Mouse (Mus musculus) intestine, embryonic 16.5 days (tissue): ENCODE results near the gene Bmf. TPM values are rescaled to one million over a fixed set of nuclear protein-coding genes. Genes with fewer than 3 reads are reported as not detected.
A peak's percentile ranks its signal among the peaks of the same experiment; 100 is the strongest.

ENCODE experiments used
- ATAC-seq: fragments of 200-750 bp; cut with Nextera tagmentation; 2 replicates; pipeline ENCODE4 v1.8.0; 2017; ENCODE audit warnings: moderate TSS enrichment, moderate library complexity
- H3K27ac ChIP-seq: fragments of 300-500 bp; sonication (generic); 2 replicates; pipeline ENCODE4 v1.5.1; 2014; ENCODE audit warnings: mild to moderate bottlenecking, low read length
- H3K27me3 ChIP-seq: fragments of 300-500 bp; sonication (generic); replicated peaks from 2 replicates; pipeline ENCODE4 v1.6.1; 2014; ENCODE audit warnings: low read length, control low read depth, mixed read lengths; ENCODE audit not compliant: control insufficient read depth, insufficient read depth
- H3K36me3 ChIP-seq: fragments of 300-500 bp; sonication (generic); 2 replicates; pipeline ENCODE4 v1.6.1; 2014; ENCODE audit warnings: low read length, control low read depth; ENCODE audit not compliant: control insufficient read depth, insufficient read depth
- H3K4me1 ChIP-seq: fragments of 300-500 bp; sonication (generic); 2 replicates; pipeline ENCODE4 v1.6.1; 2014; ENCODE audit warnings: low read length, control low read depth, mixed read lengths; ENCODE audit not compliant: control insufficient read depth, insufficient read depth
- H3K4me2 ChIP-seq: fragments of 300-500 bp; sonication (generic); 2 replicates; pipeline ENCODE4 v1.6.1; 2014; ENCODE audit warnings: low read depth, low read length, control low read depth
- H3K4me3 ChIP-seq: fragments of 300-500 bp; sonication (generic); 2 replicates; pipeline ENCODE4 v1.5.1; 2014; ENCODE audit warnings: mild to moderate bottlenecking, low read length
- H3K9ac ChIP-seq: fragments of 300-500 bp; sonication (generic); 2 replicates; pipeline ENCODE4 v1.6.1; 2014; ENCODE audit warnings: low read depth, low read length
- H3K9me3 ChIP-seq: fragments of 300-500 bp; sonication (generic); 2 replicates; pipeline ENCODE4 v1.6.1; 2016; ENCODE audit warnings: low read length, control low read depth; ENCODE audit not compliant: control insufficient read depth
- WGBS: fragments of 180-500 bp; shearing (Covaris S2); extraction: QIAGEN DNeasy Blood & Tissue Kit; methylation state at CpG from one replicate; pipeline ENCODE4 v1.1.7; 2014; 5-methylcytosine and 5-hydroxymethylcytosine counted together
- polyA plus RNA-seq: library from polyadenylated mRNA; unstranded; fragments of >200 nt; fragmentation: Nextera tagmentation; extraction: Ambion mirVana; gene quantifications from 2 replicates; pipeline ENCODE4 v1.2.1, GENCODE M21; 2015

Gene Bmf
- polyA plus RNA-seq, 1 experiment from 2014 or later, result 2.3 TPM

GRCm38 (mm10) chr2:118490241-118491091, 59.0 kb downstream of the Bmf start:
- H3K27ac ChIP-seq, result peak overlapping the region; percentile 64
- no peaks in the 10 kb centered on the region for H3K27me3 ChIP-seq
- no peaks in the 10 kb centered on the region for H3K36me3 ChIP-seq
- H3K4me1 ChIP-seq, result peaks cover 20% of the 10 kb centered on the region
- peak overlapping the region; percentile 36; the same call in 1 of the 2 replicates for H3K9ac ChIP-seq
- no peaks in the 10 kb centered on the region for H3K9me3 ChIP-seq
- peak; percentile 88 for ATAC-seq
- no peak overlapping the region for H3K4me3 ChIP-seq
- peak overlapping the region; percentile 23; the same call in 1 of the 2 replicates for H3K4me2 ChIP-seq
- 33% methylated on average over 12 of the region's 12 CpGs for WGBS

GRCm38 (mm10) chr2:118487806-118488205, 61.7 kb downstream of the Bmf start:
- Histone ChIP-seq H3K27ac (no peak overlapping the region), H3K9ac (no peak overlapping the region), H3K36me3 (no peaks in the 10 kb centered on the region), H3K4me2 (no peak overlapping the region), H3K27me3 (no peaks in the 10 kb centered on the region), H3K4me3 (no peak overlapping the region), H3K4me1 (peaks cover 20% of the 10 kb centered on the region), H3K9me3 (no peaks in the 10 kb centered on the region)
- no peak for ATAC-seq
- WGBS, result 77% methylated on average over 3 of the region's 3 CpGs

GRCm38 (mm10) chr2:118486933-118487332, 62.6 kb downstream of the Bmf start:
- H3K36me3 ChIP-seq, result no peaks in the 10 kb centered on the region
- no peak overlapping the region for H3K4me3 ChIP-seq
- no peaks in the 10 kb centered on the region for H3K9me3 ChIP-seq
- H3K4me1 ChIP-seq, result peaks cover 20% of the 10 kb centered on the region
- H3K4me2 ChIP-seq, result no peak overlapping the region
- ATAC-seq, result peak; percentile 23; the same call in 1 of the 2 replicates
- no peak overlapping the region for H3K27ac ChIP-seq
- H3K9ac ChIP-seq, result no peak overlapping the region
- no peaks in the 10 kb centered on the region for H3K27me3 ChIP-seq
- 17% methylated on average over 12 of the region's 12 CpGs for WGBS

- ATAC-seq, result no peak
- H3K4me2 ChIP-seq, result no peak overlapping the region
- no peaks in the 10 kb centered on the region for H3K36me3 ChIP-seq
- no peak overlapping the region for H3K4me3 ChIP-seq
- 78% methylated on average over 3 of the region's 3 CpGs for WGBS
- H3K4me1 ChIP-seq, result peaks cover 11% of the 10 kb centered on the region
- H3K27me3 ChIP-seq, result no peaks in the 10 kb centered on the region
- no peak overlapping the region for H3K27ac ChIP-seq
- no peaks in the 10 kb centered on the region for H3K9me3 ChIP-seq
- H3K9ac ChIP-seq, result no peak overlapping the region
Observed at GRCm38 (mm10) chr2:118485415-118485814, 64.1 kb downstream of the Bmf start.

- H3K27ac ChIP-seq, result no peak overlapping the region
- WGBS, result 83% methylated on average over 9 of the region's 9 CpGs
- H3K4me3 ChIP-seq, result no peak overlapping the region
- H3K9me3 ChIP-seq, result no peaks in the 10 kb centered on the region
- no peak overlapping the region for H3K9ac ChIP-seq
- ATAC-seq, result no peak
- 0 out of 2 replicates have a peak, but pooled peaks cover 6% of the 10 kb centered on the region for H3K4me1 ChIP-seq
- H3K4me2 ChIP-seq, result no peak overlapping the region
- no peaks in the 10 kb centered on the region for H3K27me3 ChIP-seq
- no peaks in the 10 kb centered on the region for H3K36me3 ChIP-seq
Observed at GRCm38 (mm10) chr2:118484386-118484898, 65.0 kb downstream of the Bmf start.

- 91% methylated on average over 5 of the region's 5 CpGs for WGBS
- no peaks in the 10 kb centered on the region for H3K36me3 ChIP-seq
- no peak for ATAC-seq
Observed at GRCm38 (mm10) chr2:118483032-118483431, 66.5 kb downstream of the Bmf start.

GRCm38 (mm10) chr2:118480886-118481285, 68.6 kb downstream of the Bmf start:
- 93% methylated on average over 7 of the region's 7 CpGs for WGBS
- Histone ChIP-seq H3K4me3 (no peak overlapping the region), H3K4me1 (peaks cover 9% of the 10 kb centered on the region; the same call in 1 of the 2 replicates), H3K36me3 (no peaks in the 10 kb centered on the region), H3K27ac (no peak overlapping the region), H3K9me3 (no peaks in the 10 kb centered on the region), H3K27me3 (no peaks in the 10 kb centered on the region), H3K9ac (no peak overlapping the region), H3K4me2 (no peak overlapping the region)
- no peak for ATAC-seq

More at GRCm38 (mm10) chr2:118483032-118483431, 66.5 kb downstream of the Bmf start:
- Histone ChIP-seq H3K27me3 (no peaks in the 10 kb centered on the region), H3K27ac (no peak overlapping the region), H3K9ac (no peak overlapping the region), H3K4me1 (peaks cover 12% of the 10 kb centered on the region; the same call in 1 of the 2 replicates), H3K4me3 (no peak overlapping the region), H3K9me3 (no peaks in the 10 kb centered on the region), H3K4me2 (no peak overlapping the region)

GRCm38 (mm10) chr2:118479550-118479909, 70.0 kb downstream of the Bmf start, which contains the start of gene Srp14:
TSS of gene Srp14 (minus strand) at chr2:118479711.
- ATAC-seq, result peak; percentile 96
- peak within 1 kb of the TSS; percentile 90 for H3K4me3 ChIP-seq
- H3K4me2 ChIP-seq, result peak within 1 kb of the TSS; percentile 82
- no peaks in the 10 kb centered on the region for H3K9me3 ChIP-seq
- H3K4me1 ChIP-seq, result peaks cover 9% of the 10 kb centered on the region; the same call in 1 of the 2 replicates
- H3K36me3 ChIP-seq, result no peaks in the 10 kb centered on the region
- WGBS, result under 1% methylated on average over 35 of the region's 35 CpGs
- H3K27me3 ChIP-seq, result no peaks in the 10 kb centered on the region
- peak within 1 kb of the TSS; percentile 90 for H3K9ac ChIP-seq
- peak within 1 kb of the TSS; percentile 85 for H3K27ac ChIP-seq

- Histone ChIP-seq H3K4me3 (peak overlapping the region; percentile 90), H3K9me3 (no peaks in the 10 kb centered on the region), H3K27me3 (no peaks in the 10 kb centered on the region), H3K4me2 (peak overlapping the region; percentile 82), H3K36me3 (no peaks in the 10 kb centered on the region; the same call in none of the 2 replicates), H3K9ac (peak overlapping the region; percentile 90), H3K4me1 (peaks cover 9% of the 10 kb centered on the region; the same call in 1 of the 2 replicates), H3K27ac (peak overlapping the region; percentile 85)
- WGBS, result 2% methylated on average over 47 of the region's 52 CpGs
- peak; percentile 81 for ATAC-seq
Observed at GRCm38 (mm10) chr2:118478833-118479549, 70.5 kb downstream of the Bmf start.
